Mouse (Mus musculus) liver, embryonic 12.5 days (tissue): ENCODE results near the gene Shank3. TPM values are rescaled to one million over a fixed set of nuclear protein-coding genes. Genes with fewer than 3 reads are reported as not detected.

Experiments used
- ATAC-seq: fragments of 200-750 bp; cut with Nextera tagmentation; 2 replicates; pipeline ENCODE4 v1.8.0; 2017; ENCODE audit warnings: moderate number of reproducible peaks, mild to moderate bottlenecking, moderate library complexity
- H3K27ac ChIP-seq: fragments of 300-500 bp; sonication (generic); 2 replicates; pipeline ENCODE4 v1.5.1; 2016; ENCODE audit warnings: mild to moderate bottlenecking
- H3K27me3 ChIP-seq: fragments of 300-500 bp; sonication (generic); replicated peaks from 2 replicates; pipeline ENCODE4 v1.6.1; 2016; ENCODE audit warnings: mild to moderate bottlenecking, moderate library complexity
- H3K36me3 ChIP-seq: fragments of 300-500 bp; sonication (generic); 2 replicates; pipeline ENCODE4 v1.6.1; 2016; ENCODE audit warnings: mild to moderate bottlenecking, moderate library complexity
- H3K4me1 ChIP-seq: fragments of 300-500 bp; sonication (generic); 2 replicates; pipeline ENCODE4 v1.6.1; 2016
- H3K4me2 ChIP-seq: fragments of 300-500 bp; sonication (generic); 2 replicates; pipeline ENCODE4 v1.6.1; 2016; ENCODE audit warnings: mild to moderate bottlenecking, moderate library complexity
- H3K4me3 ChIP-seq: fragments of 300-500 bp; sonication (generic); 2 replicates; pipeline ENCODE4 v1.5.1; 2016; ENCODE audit warnings: mild to moderate bottlenecking, moderate library complexity
- H3K9ac ChIP-seq: fragments of 300-500 bp; sonication (generic); 2 replicates; pipeline ENCODE4 v1.6.1; 2016; ENCODE audit warnings: mild to moderate bottlenecking, moderate library complexity
- H3K9me3 ChIP-seq: fragments of 300-500 bp; sonication (generic); replicated peaks from 2 replicates; pipeline ENCODE4 v1.6.1; 2016; ENCODE audit warnings: mild to moderate bottlenecking, moderate library complexity
- WGBS: fragments of 180-500 bp; shearing (Covaris S2); methylation state at CpG from one replicate; pipeline ENCODE4 v1.1.7; 2016; ENCODE audit not compliant: insufficient replicate concordance; 5-methylcytosine and 5-hydroxymethylcytosine counted together
- polyA plus RNA-seq: library from polyadenylated mRNA; unstranded; fragments of >200 nt; fragmentation: Nextera tagmentation; extraction: Ambion mirVana; gene quantifications from 2 replicates; pipeline ENCODE4 v1.2.1, GENCODE M21; 2016

Shank3 gene
- polyA plus RNA-seq, 1 experiment from 2014 or later: 0.81 TPM

DNA sequence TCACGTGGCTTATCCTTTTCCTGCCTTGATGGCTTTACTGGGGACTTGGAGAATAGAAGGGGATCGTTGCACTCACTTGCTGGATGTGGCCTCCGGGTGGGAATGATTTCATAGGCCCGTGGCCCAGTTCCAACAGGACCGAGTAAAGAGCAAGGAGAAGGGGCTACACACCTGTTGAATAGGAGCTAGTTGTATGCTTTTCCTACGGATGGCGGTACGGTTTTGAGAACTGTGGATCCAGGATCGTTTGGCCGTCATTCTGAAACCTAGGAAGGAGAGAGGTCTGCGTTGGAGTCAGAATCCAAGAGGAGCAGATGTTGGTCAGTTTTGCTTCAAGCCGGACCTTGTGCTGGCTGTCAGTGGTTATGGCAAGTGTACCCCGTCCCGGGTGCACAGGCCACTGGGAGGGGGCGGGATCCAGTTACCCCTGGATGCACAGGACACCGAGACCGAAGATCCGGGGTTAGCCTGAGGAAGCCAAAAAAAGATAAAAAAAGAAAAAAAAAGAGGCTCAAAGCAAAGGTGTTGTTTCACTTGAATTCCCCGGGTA lies 27.4 kb downstream of the Shank3 start:
- H3K4me3 ChIP-seq: no peak overlapping the region
- no peak for ATAC-seq
- no peaks in the 10 kb centered on the region for H3K4me1 ChIP-seq
- no peak overlapping the region for H3K27ac ChIP-seq
- WGBS: 80% methylated on average over 19 of the region's 19 CpGs
- no peaks in the 10 kb centered on the region for H3K9me3 ChIP-seq
- H3K4me2 ChIP-seq: no peak overlapping the region
- H3K36me3 ChIP-seq: peaks cover 20% of the 10 kb centered on the region
- no peak overlapping the region for H3K9ac ChIP-seq
- H3K27me3 ChIP-seq: peaks cover 22% of the 10 kb centered on the region; the same call in 1 of the 2 replicates

DNA sequence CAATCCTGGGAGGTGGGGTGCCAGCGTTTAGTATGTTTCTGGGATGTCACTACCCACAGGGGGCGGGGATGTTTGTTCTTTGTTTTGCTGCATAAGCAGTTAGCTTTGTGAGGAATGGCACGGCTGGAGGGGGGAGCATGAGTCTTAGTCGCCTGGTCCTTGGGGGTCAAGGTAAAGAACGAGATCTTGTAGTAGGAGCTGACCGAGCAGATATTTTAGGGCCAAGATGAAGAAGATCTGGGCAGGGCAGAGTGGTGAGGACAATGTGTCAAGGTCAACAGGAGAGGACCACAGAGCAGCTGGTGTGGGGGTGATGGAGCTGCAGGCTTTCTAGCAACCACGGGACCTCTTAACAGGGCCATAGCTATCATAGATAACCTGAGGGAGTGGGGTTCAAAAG lies 28.0 kb downstream of the Shank3 start:
- Histone ChIP-seq H3K36me3 (peaks cover 17% of the 10 kb centered on the region), H3K4me2 (no peak overlapping the region), H3K4me1 (no peaks in the 10 kb centered on the region), H3K27ac (no peak overlapping the region), H3K4me3 (no peak overlapping the region), H3K9me3 (no peaks in the 10 kb centered on the region), H3K9ac (no peak overlapping the region), H3K27me3 (peaks cover 22% of the 10 kb centered on the region; the same call in 1 of the 2 replicates)
- 71% methylated on average over 7 of the region's 7 CpGs for WGBS
- ATAC-seq: no peak

DNA sequence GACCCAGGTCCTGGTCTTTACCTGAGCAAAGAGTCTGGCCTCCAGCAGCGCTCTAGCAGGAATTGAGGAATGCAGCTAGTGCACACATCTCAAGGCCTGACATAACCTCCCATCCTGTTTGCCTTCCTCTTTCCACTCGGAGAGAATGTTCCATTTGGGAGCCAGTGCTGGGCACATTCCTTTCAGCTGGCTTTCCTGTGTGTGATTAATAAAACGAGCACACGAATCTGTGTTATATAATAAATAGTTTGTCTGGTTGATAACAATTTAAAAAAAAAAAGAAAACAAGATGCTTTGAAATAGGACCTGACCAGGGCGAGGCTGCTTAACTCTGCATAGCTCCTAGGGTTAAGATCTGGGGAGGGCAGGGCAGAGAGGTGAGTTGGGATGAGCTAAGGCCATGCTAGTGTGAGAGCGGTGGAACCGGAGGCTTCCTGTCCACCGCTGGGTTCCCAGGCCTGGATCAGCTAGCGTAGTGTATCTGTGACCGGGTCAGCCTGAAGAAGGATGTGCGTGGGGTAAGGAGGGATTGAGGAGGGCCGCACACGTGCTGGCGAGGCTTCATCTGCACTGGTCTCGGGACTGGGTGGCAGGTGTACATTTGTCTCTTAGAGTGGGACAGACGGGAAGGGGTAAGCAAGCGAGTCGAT lies 28.9 kb downstream of the Shank3 start:
- H3K4me3 ChIP-seq: no peak overlapping the region
- no peak overlapping the region for H3K9ac ChIP-seq
- no peak for ATAC-seq
- no peaks in the 10 kb centered on the region for H3K4me1 ChIP-seq
- H3K36me3 ChIP-seq: peaks cover 23% of the 10 kb centered on the region
- H3K4me2 ChIP-seq: no peak overlapping the region
- no peaks in the 10 kb centered on the region for H3K9me3 ChIP-seq
- WGBS: 81% methylated on average over 18 of the region's 18 CpGs
- no peak overlapping the region for H3K27ac ChIP-seq
- peaks cover 14% of the 10 kb centered on the region; the same call in 1 of the 2 replicates for H3K27me3 ChIP-seq

GRCm38 (mm10) chr15:89528923-89529322 lies 29.5 kb downstream of the Shank3 start:
- 86% methylated on average over 10 of the region's 10 CpGs for WGBS
- Histone ChIP-seq H3K9me3 (no peaks in the 10 kb centered on the region), H3K4me3 (no peak overlapping the region), H3K4me1 (no peaks in the 10 kb centered on the region), H3K27me3 (peaks cover 12% of the 10 kb centered on the region; the same call in 1 of the 2 replicates), H3K4me2 (no peak overlapping the region), H3K27ac (no peak overlapping the region), H3K9ac (no peak overlapping the region), H3K36me3 (peaks cover 25% of the 10 kb centered on the region)
- ATAC-seq: no peak

GRCm38 (mm10) chr15:89530336-89530735 lies 30.9 kb downstream of the Shank3 start:
- ATAC-seq: no peak
- H3K9me3 ChIP-seq: no peaks in the 10 kb centered on the region
- H3K4me3 ChIP-seq: no peak overlapping the region
- 15% methylated on average over 4 of the region's 4 CpGs for WGBS
- no peak overlapping the region for H3K4me2 ChIP-seq
- no peak overlapping the region for H3K27ac ChIP-seq
- H3K27me3 ChIP-seq: no peaks in the 10 kb centered on the region
- peaks cover 22% of the 10 kb centered on the region for H3K36me3 ChIP-seq
- H3K4me1 ChIP-seq: no peaks in the 10 kb centered on the region
- H3K9ac ChIP-seq: no peak overlapping the region

- Histone ChIP-seq H3K27ac (no peak overlapping the region), H3K27me3 (no peaks in the 10 kb centered on the region), H3K4me2 (no peak overlapping the region), H3K4me3 (no peak overlapping the region), H3K36me3 (peaks cover 20% of the 10 kb centered on the region), H3K9ac (no peak overlapping the region), H3K9me3 (no peaks in the 10 kb centered on the region), H3K4me1 (no peaks in the 10 kb centered on the region)
- 80% methylated on average over 5 of the region's 5 CpGs for WGBS
- no peak for ATAC-seq
These were observed 32.0 kb downstream of the Shank3 start for GRCm38 (mm10) chr15:89531399-89531798.

- no peak overlapping the region for H3K4me2 ChIP-seq
- no peaks in the 10 kb centered on the region for H3K27me3 ChIP-seq
- no peaks in the 10 kb centered on the region for H3K4me1 ChIP-seq
- no peak overlapping the region for H3K27ac ChIP-seq
- H3K36me3 ChIP-seq: peaks cover 20% of the 10 kb centered on the region
- no peaks in the 10 kb centered on the region for H3K9me3 ChIP-seq
- H3K4me3 ChIP-seq: no peak overlapping the region
- WGBS: 59% methylated on average over 29 of the region's 29 CpGs
- no peak for ATAC-seq
- no peak overlapping the region for H3K9ac ChIP-seq
These were observed 32.9 kb downstream of the Shank3 start for GRCm38 (mm10) chr15:89532026-89532923.

GRCm38 (mm10) chr15:89532924-89533842 lies 33.8 kb downstream of the Shank3 start:
- Histone ChIP-seq H3K4me3 (no peak overlapping the region), H3K27me3 (no peaks in the 10 kb centered on the region), H3K9ac (no peak overlapping the region), H3K36me3 (peaks cover 20% of the 10 kb centered on the region), H3K4me1 (no peaks in the 10 kb centered on the region), H3K27ac (no peak overlapping the region), H3K9me3 (no peaks in the 10 kb centered on the region), H3K4me2 (no peak overlapping the region)
- WGBS: 82% methylated on average over 23 of the region's 23 CpGs
- no peak for ATAC-seq

GRCm38 (mm10) chr15:89533843-89534207 lies 34.4 kb downstream of the Shank3 start:
- ATAC-seq: no peak
- 83% methylated on average over 10 of the region's 10 CpGs for WGBS

GRCm38 (mm10) chr15:89544171-89544570 lies 44.7 kb downstream of the Shank3 start:
- WGBS: 81% methylated on average over 7 of the region's 7 CpGs
- Histone ChIP-seq H3K36me3 (peaks cover 51% of the 10 kb centered on the region), H3K9me3 (no peaks in the 10 kb centered on the region)

More at GRCm38 (mm10) chr15:89533843-89534207, 34.4 kb downstream of the Shank3 start:
- peaks cover 20% of the 10 kb centered on the region for H3K36me3 ChIP-seq
- H3K27ac ChIP-seq: no peak overlapping the region
- H3K4me2 ChIP-seq: no peak overlapping the region
- no peaks in the 10 kb centered on the region for H3K27me3 ChIP-seq
- H3K9ac ChIP-seq: no peak overlapping the region
- H3K4me1 ChIP-seq: no peaks in the 10 kb centered on the region
- no peak overlapping the region for H3K4me3 ChIP-seq
- H3K9me3 ChIP-seq: no peaks in the 10 kb centered on the region

GRCm38 (mm10) chr15:89547321-89547720 lies 47.9 kb downstream of the Shank3 start:
- no peak overlapping the region for H3K9ac ChIP-seq
- ATAC-seq: no peak
- H3K27ac ChIP-seq: no peak overlapping the region
- peak overlapping the region; percentile 55 for H3K4me2 ChIP-seq
- H3K27me3 ChIP-seq: peaks cover 9% of the 10 kb centered on the region; the same call in 1 of the 2 replicates
- H3K9me3 ChIP-seq: no peaks in the 10 kb centered on the region
- H3K4me3 ChIP-seq: no peak overlapping the region
- WGBS: 61% methylated on average over 8 of the region's 8 CpGs
- H3K36me3 ChIP-seq: peaks cover 47% of the 10 kb centered on the region
- no peaks in the 10 kb centered on the region for H3K4me1 ChIP-seq

More at GRCm38 (mm10) chr15:89544171-89544570, 44.7 kb downstream of the Shank3 start:
- no peak overlapping the region for H3K9ac ChIP-seq
- H3K4me1 ChIP-seq: no peaks in the 10 kb centered on the region
- no peak overlapping the region for H3K4me3 ChIP-seq
- no peak overlapping the region for H3K27ac ChIP-seq
- H3K27me3 ChIP-seq: peaks cover 9% of the 10 kb centered on the region; the same call in 1 of the 2 replicates
- no peak overlapping the region for H3K4me2 ChIP-seq
- ATAC-seq: no peak
